8 mouse cellular contexts compared by ENCODE assay signal in the genomic region with DNA sequence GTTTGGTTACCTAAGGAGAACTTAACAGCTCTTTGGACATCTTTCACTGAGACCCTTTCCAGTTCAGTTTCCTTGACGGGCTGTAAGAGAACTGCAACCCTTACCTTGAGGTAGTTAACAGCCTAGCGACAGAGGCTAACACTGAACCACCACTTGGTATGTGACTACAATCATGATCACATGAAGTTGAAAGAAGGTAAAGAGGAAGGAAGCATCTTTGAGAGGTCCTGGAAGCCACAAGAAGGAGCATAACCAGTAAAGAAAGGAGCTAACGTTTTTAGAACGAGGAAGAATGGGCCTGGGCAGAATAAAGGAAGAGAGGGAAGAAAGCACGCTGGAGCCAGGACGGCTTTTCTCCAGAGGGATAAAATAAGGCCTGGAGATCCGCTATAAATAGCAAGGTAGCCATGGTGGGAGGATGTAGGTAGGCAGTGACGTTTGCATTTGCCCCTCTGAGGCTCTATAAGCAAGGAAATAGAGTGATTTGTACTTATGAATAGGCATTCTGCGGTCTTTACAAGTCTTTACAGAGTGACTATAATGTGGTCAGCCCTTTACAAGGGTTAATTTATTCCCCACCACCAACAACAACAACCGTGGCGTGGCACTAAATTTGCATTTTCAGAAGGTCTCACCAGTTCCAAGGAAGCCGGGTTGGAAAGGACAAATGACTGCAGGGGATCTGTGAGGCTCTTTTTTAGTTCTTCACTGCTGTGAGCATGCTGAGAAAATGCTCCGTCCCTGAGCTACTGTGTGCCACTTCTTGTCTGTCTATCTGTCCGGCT. TPM values are rescaled to one million over a fixed set of nuclear protein-coding genes. Genes with fewer than 3 reads are reported as not detected.
DNase-seq lines count a peak whose midpoint lies in the region; ATAC-seq and TF ChIP-seq lines count a peak whose summit lies in the region.

No protein-coding gene starts in this region.

- no peak for DNase-seq in lung, embryonic 14.5 days
- DNase-seq in lung, postnatal 4 days, result no peak
- no peak for DNase-seq in embryonic facial prominence, embryonic 11.5 days (ENCODE audit: low spot score)
- no peak for DNase-seq in Muller cell, postnatal 12 days (ENCODE audit: inconsistent ontology term)
- no peak for DNase-seq in adrenal gland, adult 2 months
- no peak for DNase-seq in lung, postnatal 25 days (ENCODE audit: low spot score)

- peak overlapping the region; percentile 98 for H3K4me2 ChIP-seq in lung, embryonic 14.5 days
- peak overlapping the region; percentile 91 for H3K4me2 ChIP-seq in embryonic facial prominence, embryonic 11.5 days (ENCODE audit: low read depth, low read length)
- H3K4me2 ChIP-seq in hindbrain, embryonic 16.5 days (ENCODE audit: low read length), result peak overlapping the region; percentile 92
- H3K4me2 ChIP-seq in midbrain, embryonic 15.5 days, result peak overlapping the region; percentile 99

- H3K27ac ChIP-seq in lung, embryonic 14.5 days (ENCODE audit: low read depth), result peak overlapping the region; percentile 90
- peak overlapping the region; percentile 52; the same call in 1 of the 2 replicates for H3K27ac ChIP-seq in embryonic facial prominence, embryonic 11.5 days (replicated peaks; ENCODE audit: low read depth, low read length)
- peak overlapping the region; percentile 30; the same call in 1 of the 2 replicates for H3K27ac ChIP-seq in hindbrain, embryonic 16.5 days (ENCODE audit: low read depth, low read length)
- H3K27ac ChIP-seq in midbrain, embryonic 15.5 days, result peak overlapping the region; percentile 60

- peak; percentile 10; the same call in 1 of the 2 replicates for ATAC-seq in lung, embryonic 14.5 days (ENCODE audit: insufficient read depth)
- ATAC-seq in embryonic facial prominence, embryonic 11.5 days (replicated peaks; ENCODE audit: insufficient number of reproducible peaks, low FRiP score, low TSS enrichment, low read depth), result 0 out of 2 replicates have a peak, but pooled peaks have one; percentile 5
- ATAC-seq in hindbrain, embryonic 16.5 days, result peak; percentile 15; the same call in 1 of the 2 replicates
- no peak for ATAC-seq in midbrain, embryonic 15.5 days (replicated peaks)

- H3K27me3 ChIP-seq in lung, embryonic 14.5 days (ENCODE audit: insufficient read depth, low read length), result no peaks in the 10 kb centered on the region
- no peaks in the 10 kb centered on the region for H3K27me3 ChIP-seq in embryonic facial prominence, embryonic 11.5 days (ENCODE audit: control insufficient read depth, insufficient read depth, low read length)
- no peaks in the 10 kb centered on the region for H3K27me3 ChIP-seq in hindbrain, embryonic 16.5 days (replicated peaks; ENCODE audit: control insufficient read depth, insufficient read depth, low read length)
- H3K27me3 ChIP-seq in midbrain, embryonic 15.5 days (replicated peaks), result 0 out of 2 replicates have a peak, but pooled peaks cover 10% of the 10 kb centered on the region

- H3K9ac ChIP-seq in lung, embryonic 14.5 days, result peak overlapping the region; percentile 44
- H3K9ac ChIP-seq in embryonic facial prominence, embryonic 11.5 days (replicated peaks; ENCODE audit: low read length), result peak overlapping the region; percentile 48
- H3K9ac ChIP-seq in hindbrain, embryonic 16.5 days (ENCODE audit: low read depth, low read length), result no peak overlapping the region; the same call in 1 of the 2 replicates
- H3K9ac ChIP-seq in midbrain, embryonic 15.5 days, result peak overlapping the region; percentile 62

- peak overlapping the region; percentile 66 for H3K4me3 ChIP-seq in lung, embryonic 14.5 days (ENCODE audit: low read depth, low read length)
- peak overlapping the region; percentile 60 for H3K4me3 ChIP-seq in embryonic facial prominence, embryonic 11.5 days (ENCODE audit: low read depth, low read length)
- H3K4me3 ChIP-seq in hindbrain, embryonic 16.5 days (ENCODE audit: low read length), result peak overlapping the region; percentile 49
- peak overlapping the region; percentile 66 for H3K4me3 ChIP-seq in midbrain, embryonic 15.5 days

- 37% methylated on average over 14 of the region's 14 CpGs for WGBS in lung, embryonic 14.5 days
- WGBS in embryonic facial prominence, embryonic 11.5 days, result 36% methylated on average over 14 of the region's 14 CpGs
- WGBS in hindbrain, embryonic 16.5 days, result 13% methylated on average over 14 of the region's 14 CpGs
- 18% methylated on average over 14 of the region's 14 CpGs for WGBS in midbrain, embryonic 15.5 days

- no peaks in the 10 kb centered on the region for H3K9me3 ChIP-seq in lung, embryonic 14.5 days (ENCODE audit: low read depth, low read length)
- no peaks in the 10 kb centered on the region for H3K9me3 ChIP-seq in embryonic facial prominence, embryonic 11.5 days (replicated peaks; ENCODE audit: control insufficient read depth, low read length)
- H3K9me3 ChIP-seq in hindbrain, embryonic 16.5 days (ENCODE audit: control insufficient read depth, low read length), result no peaks in the 10 kb centered on the region
- H3K9me3 ChIP-seq in midbrain, embryonic 15.5 days, result no peaks in the 10 kb centered on the region

- no peak for TF ChIP-seq CTCF in lung, embryonic 14.5 days (IDR thresholded peaks at IDR 0.05; ENCODE audit: low read depth)

- H3K36me3 ChIP-seq in lung, embryonic 14.5 days (ENCODE audit: insufficient read depth), result peaks cover 4% of the 10 kb centered on the region; the same call in 1 of the 2 replicates
- no peaks in the 10 kb centered on the region for H3K36me3 ChIP-seq in embryonic facial prominence, embryonic 11.5 days (replicated peaks; ENCODE audit: control insufficient read depth, insufficient read depth, low read depth, low read length)
- no peaks in the 10 kb centered on the region for H3K36me3 ChIP-seq in hindbrain, embryonic 16.5 days (ENCODE audit: control insufficient read depth, insufficient read depth, low read length)
- 0 out of 2 replicates have a peak, but pooled peaks cover under 1% of the 10 kb centered on the region for H3K36me3 ChIP-seq in midbrain, embryonic 15.5 days (replicated peaks)

- peaks cover 10% of the 10 kb centered on the region; the same call in 1 of the 2 replicates for H3K4me1 ChIP-seq in lung, embryonic 14.5 days (ENCODE audit: insufficient read depth)
- H3K4me1 ChIP-seq in embryonic facial prominence, embryonic 11.5 days (ENCODE audit: control insufficient read depth, insufficient read depth, low read length), result peaks cover 4% of the 10 kb centered on the region
- H3K4me1 ChIP-seq in hindbrain, embryonic 16.5 days (ENCODE audit: control insufficient read depth, insufficient read depth, low read depth, low read length), result peaks cover 8% of the 10 kb centered on the region
- peaks cover 21% of the 10 kb centered on the region for H3K4me1 ChIP-seq in midbrain, embryonic 15.5 days

RNA-seq across cellular contexts. Expression of gene Avpi1, which starts 0.8 kb away (rescaled TPM):
- 44.3 and 51.6 TPM in 2 replicates for polyA plus RNA-seq in lung, embryonic 14.5 days (2014; fragmentation: Nextera tagmentation; extraction: Ambion mirVana)
- 22.1 and 22.9 TPM in 2 replicates for polyA plus RNA-seq in embryonic facial prominence, embryonic 11.5 days (2014; fragmentation: Nextera tagmentation; extraction: Ambion mirVana)
- polyA plus RNA-seq in hindbrain, embryonic 16.5 days (2015; fragmentation: Nextera tagmentation; extraction: Ambion mirVana), result 12.2 and 12.6 TPM in 2 replicates
- 6.3 and 7.3 TPM in 2 replicates for polyA plus RNA-seq in midbrain, embryonic 15.5 days (2015; fragmentation: Nextera tagmentation; extraction: Ambion mirVana)
- total RNA-seq in adrenal gland, adult 2 months (2021), result 100 to 1,000 TPM in 1 of 2 experiments, 10 to 100 TPM in 1; 78.6 to 101 TPM
- polyA plus RNA-seq in adrenal gland, adult 2 months (2012; rRNA removed), result 82.3 and 112 TPM in 2 replicates

RNA-seq across cellular contexts. Expression of gene Marveld1, which starts 17.5 kb away (rescaled TPM):
- polyA plus RNA-seq in lung, embryonic 14.5 days (2014; fragmentation: Nextera tagmentation; extraction: Ambion mirVana), result 18.6 and 25.4 TPM in 2 replicates
- polyA plus RNA-seq in embryonic facial prominence, embryonic 11.5 days (2014; fragmentation: Nextera tagmentation; extraction: Ambion mirVana), result 10.9 and 16.6 TPM in 2 replicates
- polyA plus RNA-seq in hindbrain, embryonic 16.5 days (2015; fragmentation: Nextera tagmentation; extraction: Ambion mirVana), result 1.5 and 2.3 TPM in 2 replicates
- polyA plus RNA-seq in midbrain, embryonic 15.5 days (2015; fragmentation: Nextera tagmentation; extraction: Ambion mirVana), result 2.9 and 4.6 TPM in 2 replicates
- 10 to 100 TPM; 30.0 to 56.7 TPM for total RNA-seq in adrenal gland, adult 2 months (2021)
- 76.2 and 87.1 TPM in 2 replicates for polyA plus RNA-seq in adrenal gland, adult 2 months (2012; rRNA removed)

RNA-seq across cellular contexts. Expression of gene Zfyve27, which starts 34.0 kb away (rescaled TPM):
- 15.2 and 16.8 TPM in 2 replicates for polyA plus RNA-seq in lung, embryonic 14.5 days (2014; fragmentation: Nextera tagmentation; extraction: Ambion mirVana)
- polyA plus RNA-seq in embryonic facial prominence, embryonic 11.5 days (2014; fragmentation: Nextera tagmentation; extraction: Ambion mirVana), result 10.2 and 14.0 TPM in 2 replicates
- 56.4 and 62.4 TPM in 2 replicates for polyA plus RNA-seq in hindbrain, embryonic 16.5 days (2015; fragmentation: Nextera tagmentation; extraction: Ambion mirVana)
- polyA plus RNA-seq in midbrain, embryonic 15.5 days (2015; fragmentation: Nextera tagmentation; extraction: Ambion mirVana), result 70.3 and 74.2 TPM in 2 replicates
- total RNA-seq in adrenal gland, adult 2 months (2021), result 10 to 100 TPM; 43.6 to 47.9 TPM
- 37.6 and 49.2 TPM in 2 replicates for polyA plus RNA-seq in adrenal gland, adult 2 months (2012; rRNA removed)

RNA-seq across cellular contexts. Expression of gene Pi4k2a, which starts 39.4 kb away (rescaled TPM):
- 32.8 and 34.3 TPM in 2 replicates for polyA plus RNA-seq in lung, embryonic 14.5 days (2014; fragmentation: Nextera tagmentation; extraction: Ambion mirVana)
- polyA plus RNA-seq in embryonic facial prominence, embryonic 11.5 days (2014; fragmentation: Nextera tagmentation; extraction: Ambion mirVana), result 22.4 and 24.3 TPM in 2 replicates
- polyA plus RNA-seq in hindbrain, embryonic 16.5 days (2015; fragmentation: Nextera tagmentation; extraction: Ambion mirVana), result 9.6 and 23.9 TPM in 2 replicates
- 30.1 and 30.6 TPM in 2 replicates for polyA plus RNA-seq in midbrain, embryonic 15.5 days (2015; fragmentation: Nextera tagmentation; extraction: Ambion mirVana)
- 10 to 100 TPM; 62.3 to 69.9 TPM for total RNA-seq in adrenal gland, adult 2 months (2021)
- 43.7 and 44.5 TPM in 2 replicates for polyA plus RNA-seq in adrenal gland, adult 2 months (2012; rRNA removed)

RNA-seq across cellular contexts. Expression of gene Morn4, which starts 43.5 kb away (rescaled TPM):
- 24.8 and 25.0 TPM in 2 replicates for polyA plus RNA-seq in lung, embryonic 14.5 days (2014; fragmentation: Nextera tagmentation; extraction: Ambion mirVana)
- 42.8 and 48.9 TPM in 2 replicates for polyA plus RNA-seq in embryonic facial prominence, embryonic 11.5 days (2014; fragmentation: Nextera tagmentation; extraction: Ambion mirVana)
- polyA plus RNA-seq in hindbrain, embryonic 16.5 days (2015; fragmentation: Nextera tagmentation; extraction: Ambion mirVana), result 137 and 139 TPM in 2 replicates
- 154 and 162 TPM in 2 replicates for polyA plus RNA-seq in midbrain, embryonic 15.5 days (2015; fragmentation: Nextera tagmentation; extraction: Ambion mirVana)
- 10 to 100 TPM in 1 of 2 experiments, 1 to 10 TPM in 1; 7.5 to 15.5 TPM for total RNA-seq in adrenal gland, adult 2 months (2021)
- polyA plus RNA-seq in adrenal gland, adult 2 months (2012; rRNA removed), result 10.6 and 13.0 TPM in 2 replicates

Comparison
In these comparisons a context has a peak if more than half of its experiments do, and no peak if none do; other contexts are left out.
1. H3K27ac ChIP-seq: peak in every context shown above with its lines; median percentile 90 in lung, embryonic 14.5 days; 60 in midbrain, embryonic 15.5 days; 52 in embryonic facial prominence, embryonic 11.5 days; 30 in hindbrain, embryonic 16.5 days.